ENCODE assay signal across 8 mouse cellular contexts in genomic region chr4:59547136-59547889, GRCm38 (mm10). TPM values are rescaled to one million over a fixed set of nuclear protein-coding genes. Genes with fewer than 3 reads are reported as not detected.
DNase-seq lines count a peak whose midpoint lies in the region; ATAC-seq and TF ChIP-seq lines count a peak whose summit lies in the region.

No protein-coding gene starts in this region.

- no peaks in the 10 kb centered on the region for H3K4me1 ChIP-seq in forebrain, embryonic 11.5 days (replicated peaks; ENCODE audit: control insufficient read depth, insufficient read depth, low read length)
- H3K4me1 ChIP-seq in kidney, postnatal 0 days (replicated peaks; ENCODE audit: insufficient read depth, low read length): peaks cover 7% of the 10 kb centered on the region; the same call in 1 of the 2 replicates
- peaks cover 7% of the 10 kb centered on the region; the same call in 1 of the 2 replicates for H3K4me1 ChIP-seq in midbrain, embryonic 12.5 days

- H3K36me3 ChIP-seq in forebrain, embryonic 11.5 days (ENCODE audit: control insufficient read depth, insufficient read depth, low read length): no peaks in the 10 kb centered on the region
- H3K36me3 ChIP-seq in kidney, postnatal 0 days (ENCODE audit: insufficient read depth, low read length): no peaks in the 10 kb centered on the region
- no peaks in the 10 kb centered on the region for H3K36me3 ChIP-seq in midbrain, embryonic 12.5 days

- peak; percentile 51 for DNase-seq in adrenal gland, adult 2 months
- DNase-seq in adrenal gland, postnatal 14 days: no peak
- DNase-seq in T-cell, adult 2 months (ENCODE audit: low spot score): peak; percentile 50
- DNase-seq in forebrain, embryonic 11.5 days (ENCODE audit: low spot score): no peak
- peak; percentile 48 for DNase-seq in kidney, postnatal 0 days (ENCODE audit: low spot score)
- DNase-seq in thymus, postnatal 0 days (ENCODE audit: low spot score): peak; percentile 54
- DNase-seq in frontal cortex, postnatal 25 days (ENCODE audit: low spot score in 2 of 2): no peak

- TF ChIP-seq CTCF in kidney, postnatal 0 days (IDR thresholded peaks at IDR 0.05; ENCODE audit: low read depth): no peak

- no peak for ATAC-seq in forebrain, embryonic 11.5 days (replicated peaks; ENCODE audit: low FRiP score)
- no peak for ATAC-seq in kidney, postnatal 0 days (replicated peaks; ENCODE audit: low FRiP score, low read depth)
- ATAC-seq in midbrain, embryonic 12.5 days (ENCODE audit: low FRiP score, low read depth): no peak

- no peak overlapping the region for H3K27ac ChIP-seq in forebrain, embryonic 11.5 days (ENCODE audit: low read depth, low read length)
- H3K27ac ChIP-seq in kidney, postnatal 0 days: peak overlapping the region; percentile 20; the same call in 1 of the 2 replicates
- H3K27ac ChIP-seq in midbrain, embryonic 12.5 days (replicated peaks): no peak overlapping the region

- peak overlapping the region; percentile 68 for H3K4me3 ChIP-seq in forebrain, embryonic 11.5 days (ENCODE audit: low read depth, low read length)
- peak overlapping the region; percentile 74 for H3K4me3 ChIP-seq in kidney, postnatal 0 days (replicated peaks; ENCODE audit: low read depth, low read length)
- peak overlapping the region; percentile 82 for H3K4me3 ChIP-seq in midbrain, embryonic 12.5 days

- H3K9me3 ChIP-seq in forebrain, embryonic 11.5 days (ENCODE audit: control insufficient read depth, low read length): no peaks in the 10 kb centered on the region
- H3K9me3 ChIP-seq in kidney, postnatal 0 days (replicated peaks; ENCODE audit: low read length): no peaks in the 10 kb centered on the region
- no peaks in the 10 kb centered on the region for H3K9me3 ChIP-seq in midbrain, embryonic 12.5 days

- H3K9ac ChIP-seq in forebrain, embryonic 11.5 days (ENCODE audit: low read length): no peak overlapping the region
- H3K9ac ChIP-seq in kidney, postnatal 0 days (ENCODE audit: low read depth, low read length): peak overlapping the region; percentile 89
- no peak overlapping the region for H3K9ac ChIP-seq in midbrain, embryonic 12.5 days (replicated peaks)

- H3K4me2 ChIP-seq in forebrain, embryonic 11.5 days (ENCODE audit: low read depth, low read length, severe bottlenecking): peak overlapping the region; percentile 72
- H3K4me2 ChIP-seq in kidney, postnatal 0 days (ENCODE audit: low read length): peak overlapping the region; percentile 84
- peak overlapping the region; percentile 58 for H3K4me2 ChIP-seq in midbrain, embryonic 12.5 days (replicated peaks)

- peaks cover 2% of the 10 kb centered on the region; the same call in 1 of the 2 replicates for H3K27me3 ChIP-seq in forebrain, embryonic 11.5 days (ENCODE audit: control insufficient read depth, insufficient read depth, low read length)
- H3K27me3 ChIP-seq in kidney, postnatal 0 days (ENCODE audit: insufficient read depth, low read length): no peaks in the 10 kb centered on the region
- H3K27me3 ChIP-seq in midbrain, embryonic 12.5 days: peaks cover 9% of the 10 kb centered on the region; the same call in 1 of the 2 replicates

- 26% methylated on average over 11 of the region's 11 CpGs for WGBS in forebrain, embryonic 11.5 days
- 12% methylated on average over 11 of the region's 11 CpGs for WGBS in kidney, postnatal 0 days
- WGBS in midbrain, embryonic 12.5 days: 28% methylated on average over 11 of the region's 11 CpGs

RNA-seq across cellular contexts. Expression of gene Ptbp3, which starts 1.9 kb away (rescaled TPM):
- total RNA-seq in adrenal gland, adult 2 months (2021): 100 to 1,000 TPM in 1 of 2 experiments, 10 to 100 TPM in 1; 84.2 to 111 TPM
- 22.5 and 40.9 TPM in 2 replicates for polyA plus RNA-seq in adrenal gland, adult 2 months (2012; rRNA removed)
- 121 and 137 TPM in 2 replicates for total RNA-seq in adrenal gland, postnatal 14 days (2021)
- polyA plus RNA-seq in forebrain, embryonic 11.5 days (2014; fragmentation: Nextera tagmentation; extraction: Ambion mirVana): 30.3 TPM in 2 replicates
- polyA plus RNA-seq in kidney, postnatal 0 days (2015; fragmentation: Nextera tagmentation; extraction: Ambion mirVana): 64.3 and 64.9 TPM in 2 replicates
- polyA plus RNA-seq in midbrain, embryonic 12.5 days (2016; fragmentation: Nextera tagmentation; extraction: Ambion mirVana): 22.4 and 26.3 TPM in 2 replicates
- polyA plus RNA-seq in thymus, postnatal 0 days (2015; fragmentation: Nextera tagmentation; extraction: Ambion mirVana): 61.3 and 64.5 TPM in 2 replicates

RNA-seq across cellular contexts. Expression of gene Hsdl2, which starts 34.0 kb away (rescaled TPM):
- 100 to 1,000 TPM in 1 of 2 experiments, 10 to 100 TPM in 1; 73.7 to 106 TPM for total RNA-seq in adrenal gland, adult 2 months (2021)
- polyA plus RNA-seq in adrenal gland, adult 2 months (2012; rRNA removed): 8.7 and 8.9 TPM in 2 replicates
- 135 and 145 TPM in 2 replicates for total RNA-seq in adrenal gland, postnatal 14 days (2021)
- polyA plus RNA-seq in forebrain, embryonic 11.5 days (2014; fragmentation: Nextera tagmentation; extraction: Ambion mirVana): 27.7 and 28.1 TPM in 2 replicates
- polyA plus RNA-seq in kidney, postnatal 0 days (2015; fragmentation: Nextera tagmentation; extraction: Ambion mirVana): 40.4 and 46.6 TPM in 2 replicates
- 30.0 and 30.4 TPM in 2 replicates for polyA plus RNA-seq in midbrain, embryonic 12.5 days (2016; fragmentation: Nextera tagmentation; extraction: Ambion mirVana)
- 58.4 and 60.0 TPM in 2 replicates for polyA plus RNA-seq in thymus, postnatal 0 days (2015; fragmentation: Nextera tagmentation; extraction: Ambion mirVana)

Comparison
In these comparisons a context has a peak if more than half of its experiments do, and no peak if none do; other contexts are left out.
1. DNase-seq: peak in adrenal gland, adult 2 months (single experiment), T-cell, adult 2 months (single experiment), kidney, postnatal 0 days (single experiment) and thymus, postnatal 0 days (single experiment); none in adrenal gland, postnatal 14 days (single experiment), forebrain, embryonic 11.5 days (single experiment) and frontal cortex, postnatal 25 days (0 of 2).
2. Peak in every context shown above with its lines, with median percentiles within 50 percentile points of each other: H3K4me2 ChIP-seq and H3K4me3 ChIP-seq.